Mouse (Mus musculus) embryonic facial prominence, embryonic 11.5 days (tissue): Measurements from ENCODE around the gene Ccdc73. TPM values are rescaled to one million over a fixed set of nuclear protein-coding genes. Genes with fewer than 3 reads are reported as not detected.
"Not testable (repeated sequence)": the region's sequence is repeated elsewhere in the genome, so short reads cannot be mapped to it uniquely, and the experiment has no call there.

ENCODE experiments used
- ATAC-seq: fragments of 200-750 bp; cut with Nextera tagmentation; replicated peaks from 2 replicates; pipeline ENCODE4 v1.8.0; 2017; ENCODE audit warnings: low read depth; ENCODE audit not compliant: insufficient number of reproducible peaks, low FRiP score, low TSS enrichment
- DNase-seq: peaks from one replicate; pipeline ENCODE4 v3.0.0-alpha.2; 2015; ENCODE audit warnings: low spot score
- H3K27ac ChIP-seq: fragments of 300-500 bp; sonication (generic); replicated peaks from 2 replicates; pipeline ENCODE4 v1.5.1; 2014; ENCODE audit warnings: mild to moderate bottlenecking, low read depth, low read length, control low read depth
- H3K27me3 ChIP-seq: fragments of 300-500 bp; sonication (generic); 2 replicates; pipeline ENCODE4 v1.6.1; 2014; ENCODE audit warnings: mild to moderate bottlenecking, low read length, moderate library complexity, mixed read lengths; ENCODE audit not compliant: control insufficient read depth, insufficient read depth
- H3K36me3 ChIP-seq: fragments of 300-500 bp; sonication (generic); replicated peaks from 2 replicates; pipeline ENCODE4 v1.6.1; 2014; ENCODE audit warnings: low read depth, mild to moderate bottlenecking, low read length, moderate library complexity, mixed read lengths; ENCODE audit not compliant: control insufficient read depth, insufficient read depth
- H3K4me1 ChIP-seq: fragments of 300-500 bp; sonication (generic); 2 replicates; pipeline ENCODE4 v1.6.1; 2014; ENCODE audit warnings: low read length, mixed read lengths; ENCODE audit not compliant: control insufficient read depth, insufficient read depth
- H3K4me2 ChIP-seq: fragments of 300-500 bp; sonication (generic); 2 replicates; pipeline ENCODE4 v1.6.1; 2014; ENCODE audit warnings: low read depth, mild to moderate bottlenecking, control low read depth, low read length, moderate library complexity
- H3K4me3 ChIP-seq: fragments of 300-500 bp; sonication (generic); 2 replicates; pipeline ENCODE4 v1.5.1; 2014; ENCODE audit warnings: low read depth, low read length, control low read depth
- H3K9ac ChIP-seq: fragments of 300-500 bp; sonication (generic); replicated peaks from 2 replicates; pipeline ENCODE4 v1.6.1; 2014; ENCODE audit warnings: mild to moderate bottlenecking, control low read depth, low read length
- H3K9me3 ChIP-seq: fragments of 300-500 bp; sonication (generic); replicated peaks from 2 replicates; pipeline ENCODE4 v1.6.1; 2016; ENCODE audit warnings: mild to moderate bottlenecking, low read length, inconsistent platforms, mixed read lengths; ENCODE audit not compliant: control insufficient read depth
- WGBS: fragments of 180-500 bp; shearing (Covaris S2); extraction: QIAGEN DNeasy Blood & Tissue Kit; methylation state at CpG from one replicate; pipeline ENCODE4 v1.1.7; 2014; 5-methylcytosine and 5-hydroxymethylcytosine counted together
- polyA plus RNA-seq: library from polyadenylated mRNA; unstranded; fragments of >200 nt; fragmentation: Nextera tagmentation; extraction: Ambion mirVana; gene quantifications from 2 replicates; pipeline ENCODE4 v1.2.1, GENCODE M21; 2014

The Ccdc73 gene
- polyA plus RNA-seq, 1 experiment from 2014 or later = 6.7 TPM

- Histone ChIP-seq H3K27me3 (no peaks in the 10 kb centered on the region), H3K4me1 (no peaks in the 10 kb centered on the region), H3K4me2 (no peak overlapping the region), H3K27ac (no peak overlapping the region), H3K9ac (no peak overlapping the region), H3K36me3 (no peaks in the 10 kb centered on the region), H3K4me3 (no peak overlapping the region), H3K9me3 (no peaks in the 10 kb centered on the region)
- no peak for DNase-seq
- no peak for ATAC-seq
- 91% methylated on average over 2 of the region's 2 CpGs for WGBS
Observed at GRCm38 (mm10) chr2:105021836-105022235, 154.2 kb downstream of the Ccdc73 start.

GRCm38 (mm10) chr2:105023031-105023615 lies 155.5 kb downstream of the Ccdc73 start:
- Histone ChIP-seq H3K36me3 (no peaks in the 10 kb centered on the region), H3K4me1 (no peaks in the 10 kb centered on the region), H3K27ac (no peak overlapping the region), H3K4me3 (no peak overlapping the region), H3K27me3 (no peaks in the 10 kb centered on the region), H3K9ac (no peak overlapping the region), H3K9me3 (no peaks in the 10 kb centered on the region), H3K4me2 (no peak overlapping the region)
- 75% methylated on average over 6 of the region's 6 CpGs for WGBS
- ATAC-seq (no peak), DNase-seq (no peak)

GRCm38 (mm10) chr2:105023815-105024214 lies 156.2 kb downstream of the Ccdc73 start:
- WGBS = 85% methylated on average over 4 of the region's 4 CpGs
- Histone ChIP-seq H3K9me3 (no peaks in the 10 kb centered on the region), H3K4me1 (no peaks in the 10 kb centered on the region), H3K27me3 (no peaks in the 10 kb centered on the region), H3K4me3 (no peak overlapping the region), H3K27ac (no peak overlapping the region), H3K36me3 (no peaks in the 10 kb centered on the region), H3K9ac (no peak overlapping the region), H3K4me2 (no peak overlapping the region)
- no peak for ATAC-seq
- no peak for DNase-seq

- not testable (repeated sequence) for DNase-seq, H3K4me1 ChIP-seq, H3K9me3 ChIP-seq, H3K27ac ChIP-seq, H3K27me3 ChIP-seq, H3K36me3 ChIP-seq, ATAC-seq, H3K4me2 ChIP-seq, H3K4me3 ChIP-seq, H3K9ac ChIP-seq
- WGBS = 78% methylated on average over 12 of the region's 12 CpGs
Observed at GRCm38 (mm10) chr2:105025610-105026009, 158.0 kb downstream of the Ccdc73 start.

GRCm38 (mm10) chr2:105026950-105027695 lies 159.5 kb downstream of the Ccdc73 start:
- Histone ChIP-seq H3K9me3 (no peaks in the 10 kb centered on the region), H3K9ac (no peak overlapping the region), H3K27ac (no peak overlapping the region), H3K4me1 (no peaks in the 10 kb centered on the region), H3K4me2 (no peak overlapping the region), H3K27me3 (no peaks in the 10 kb centered on the region), H3K36me3 (no peaks in the 10 kb centered on the region), H3K4me3 (no peak overlapping the region)
- WGBS = 82% methylated on average over 22 of the region's 22 CpGs
- no peak for ATAC-seq
- DNase-seq = no peak

- no peaks in the 10 kb centered on the region for H3K36me3 ChIP-seq
- no peak overlapping the region for H3K27ac ChIP-seq
- no peaks in the 10 kb centered on the region for H3K9me3 ChIP-seq
- no peaks in the 10 kb centered on the region for H3K4me1 ChIP-seq
- H3K4me3 ChIP-seq = no peak overlapping the region
- no peak overlapping the region for H3K4me2 ChIP-seq
- ATAC-seq (no peak), DNase-seq (no peak)
- no peak overlapping the region for H3K9ac ChIP-seq
- 84% methylated on average over 5 of the region's 5 CpGs for WGBS
- no peaks in the 10 kb centered on the region for H3K27me3 ChIP-seq
Observed at GRCm38 (mm10) chr2:105028806-105029205, 161.2 kb downstream of the Ccdc73 start.

GRCm38 (mm10) chr2:105030505-105030904 lies 162.9 kb downstream of the Ccdc73 start:
- Histone ChIP-seq H3K9ac (no peak overlapping the region), H3K4me3 (no peak overlapping the region), H3K4me2 (no peak overlapping the region), H3K27ac (no peak overlapping the region), H3K9me3 (no peaks in the 10 kb centered on the region), H3K4me1 (no peaks in the 10 kb centered on the region), H3K36me3 (no peaks in the 10 kb centered on the region), H3K27me3 (no peaks in the 10 kb centered on the region)
- no peak for ATAC-seq
- no peak for DNase-seq
- 91% methylated on average over 5 of the region's 5 CpGs for WGBS

- no peak for ATAC-seq
- WGBS = 78% methylated on average over 3 of the region's 3 CpGs
- Histone ChIP-seq H3K9me3 (no peaks in the 10 kb centered on the region), H3K4me3 (no peak overlapping the region), H3K4me2 (no peak overlapping the region), H3K9ac (no peak overlapping the region), H3K4me1 (no peaks in the 10 kb centered on the region), H3K27ac (no peak overlapping the region), H3K27me3 (no peaks in the 10 kb centered on the region), H3K36me3 (no peaks in the 10 kb centered on the region)
- no peak for DNase-seq
Observed at GRCm38 (mm10) chr2:105034084-105034483, 166.5 kb downstream of the Ccdc73 start.
